Mouse (Mus musculus) heart, postnatal 0 days (tissue): Measurements from ENCODE around the gene Exoc5. TPM values are rescaled to one million over a fixed set of nuclear protein-coding genes. Genes with fewer than 3 reads are reported as not detected.

Experiments
- ATAC-seq: fragments of 200-750 bp; cut with Nextera tagmentation; 2 replicates; pipeline ENCODE4 v1.8.0; 2017; ENCODE audit warnings: low read depth, moderate number of reproducible peaks, moderate library complexity; ENCODE audit not compliant: insufficient read depth
- DNase-seq: peaks from one replicate; pipeline ENCODE4 v3.0.0-alpha.2; 2016; ENCODE audit warnings: low spot score
- H3K27ac ChIP-seq: fragments of 300-500 bp; sonication (generic); 2 replicates; pipeline ENCODE4 v1.5.1; 2014; ENCODE audit warnings: low read depth, mild to moderate bottlenecking
- H3K27me3 ChIP-seq: fragments of 300-500 bp; sonication (generic); 2 replicates; pipeline ENCODE4 v1.6.1; 2014; ENCODE audit warnings: low read length, mixed read lengths; ENCODE audit not compliant: control insufficient read depth, insufficient read depth
- H3K36me3 ChIP-seq: fragments of 300-500 bp; sonication (generic); replicated peaks from 2 replicates; pipeline ENCODE4 v1.6.1; 2014; ENCODE audit warnings: low read length, mixed read lengths; ENCODE audit not compliant: control insufficient read depth, insufficient read depth
- H3K4me1 ChIP-seq: fragments of 300-500 bp; sonication (generic); 2 replicates; pipeline ENCODE4 v1.6.1; 2014; ENCODE audit warnings: antibody characterized with exemption; ENCODE audit not compliant: control insufficient read depth, insufficient read depth
- H3K4me2 ChIP-seq: fragments of 300-500 bp; sonication (generic); 2 replicates; pipeline ENCODE4 v1.6.1; 2014; ENCODE audit warnings: low read depth, mild to moderate bottlenecking, low read length, moderate library complexity
- H3K4me3 ChIP-seq: fragments of 300-500 bp; sonication (generic); 2 replicates; pipeline ENCODE4 v1.5.1; 2014; ENCODE audit warnings: low read depth, low read length
- H3K9ac ChIP-seq: fragments of 300-500 bp; sonication (generic); replicated peaks from 2 replicates; pipeline ENCODE4 v1.6.1; 2014; ENCODE audit warnings: low read depth, low read length, mixed read lengths
- H3K9me3 ChIP-seq: fragments of 300-500 bp; sonication (generic); replicated peaks from 2 replicates; pipeline ENCODE4 v1.6.1; 2016; ENCODE audit warnings: low read length; ENCODE audit not compliant: control insufficient read depth
- CTCF ChIP-seq: IDR thresholded peaks from 2 replicates; pipeline ENCODE4 v1.5.1; 2016; ENCODE audit warnings: antibody characterized with exemption, control low read depth, low read depth
- EP300 ChIP-seq: IDR thresholded peaks from 2 replicates; pipeline ENCODE4 v1.6.1; 2016; ENCODE audit warnings: antibody characterized with exemption, low read depth
- whole genome bisulfite sequencing: fragments of 180-500 bp; shearing (Covaris S2); extraction: QIAGEN DNeasy Blood & Tissue Kit; methylation state at CpG from one replicate; pipeline ENCODE4 v1.1.7; 2014; 5-methylcytosine and 5-hydroxymethylcytosine counted together
- polyA plus RNA-seq: library from polyadenylated mRNA; unstranded; fragments of >200 nt; fragmentation: Nextera tagmentation; extraction: Ambion mirVana; gene quantifications from 2 replicates; pipeline ENCODE4 v1.2.1, GENCODE M21; 2015
- total RNA-seq: library from RNA; depleted of rRNA; stranded (reverse); fragments of >200 nt; gene quantifications from 2 replicates; pipeline ENCODE4 v1.2.3, GENCODE M21; 2014; ENCODE audit warnings: low replicate concordance

Gene Exoc5
- total and polyA plus RNA-seq, 2 experiments from 2014 or later = 22.9 to 35.0 TPM

GRCm38 (mm10) chr14:49027779-49028368 is 38.6 kb downstream of the Exoc5 start:
- Histone ChIP-seq H3K4me2 (no peak overlapping the region), H3K4me1 (no peaks in the 10 kb centered on the region), H3K4me3 (no peak overlapping the region), H3K9ac (no peak overlapping the region), H3K27ac (no peak overlapping the region), H3K9me3 (0 out of 2 replicates have a peak, but pooled peaks cover 4% of the 10 kb centered on the region), H3K27me3 (no peaks in the 10 kb centered on the region), H3K36me3 (peaks cover 23% of the 10 kb centered on the region)
- 87% methylated on average over 3 of the region's 3 CpGs for WGBS
- TF ChIP-seq CTCF (peak; percentile 21; the same call in 1 of the 2 replicates), EP300 (no peak)
- no peak for DNase-seq
- ATAC-seq = no peak

- ATAC-seq = no peak
Observed at GRCm38 (mm10) chr14:49027040-49027778, 39.2 kb downstream of the Exoc5 start.

GRCm38 (mm10) chr14:49019765-49020164 is 46.7 kb downstream of the Exoc5 start:
- TF ChIP-seq CTCF = no peak
- TF ChIP-seq EP300 = no peak
- ATAC-seq (no peak), DNase-seq (no peak)
- Histone ChIP-seq H3K9me3 (no peaks in the 10 kb centered on the region), H3K9ac (no peak overlapping the region), H3K36me3 (peaks cover 29% of the 10 kb centered on the region), H3K4me2 (no peak overlapping the region), H3K27ac (no peak overlapping the region), H3K4me3 (no peak overlapping the region), H3K4me1 (no peaks in the 10 kb centered on the region), H3K27me3 (no peaks in the 10 kb centered on the region)
- WGBS = 86% methylated on average over 5 of the region's 5 CpGs

More at GRCm38 (mm10) chr14:49027040-49027778, 39.2 kb downstream of the Exoc5 start:
- no peak for DNase-seq
- TF ChIP-seq EP300 (no peak), CTCF (no peak)
- H3K9ac ChIP-seq = no peak overlapping the region
- no peak overlapping the region for H3K27ac ChIP-seq
- H3K4me1 ChIP-seq = no peaks in the 10 kb centered on the region
- WGBS = 76% methylated on average over 6 of the region's 6 CpGs
- no peak overlapping the region for H3K4me2 ChIP-seq
- peaks cover 25% of the 10 kb centered on the region for H3K36me3 ChIP-seq
- H3K9me3 ChIP-seq = 0 out of 2 replicates have a peak, but pooled peaks cover 4% of the 10 kb centered on the region
- H3K27me3 ChIP-seq = no peaks in the 10 kb centered on the region
- no peak overlapping the region for H3K4me3 ChIP-seq

GRCm38 (mm10) chr14:49008399-49009189 is 57.9 kb downstream of the Exoc5 start:
- Histone ChIP-seq H3K36me3 (0 out of 2 replicates have a peak, but pooled peaks cover 5% of the 10 kb centered on the region), H3K4me1 (no peaks in the 10 kb centered on the region), H3K27ac (no peak overlapping the region), H3K4me2 (no peak overlapping the region), H3K4me3 (no peak overlapping the region), H3K9me3 (no peaks in the 10 kb centered on the region), H3K27me3 (no peaks in the 10 kb centered on the region), H3K9ac (no peak overlapping the region)
- ATAC-seq (no peak), DNase-seq (no peak)
- WGBS = 96% methylated on average over 2 of the region's 2 CpGs
- TF ChIP-seq EP300 = no peak
- no peak for TF ChIP-seq CTCF

GRCm38 (mm10) chr14:49007979-49008378 is 58.5 kb downstream of the Exoc5 start:
- 87% methylated on average over 2 of the region's 2 CpGs for WGBS
- 0 out of 2 replicates have a peak, but pooled peaks cover 5% of the 10 kb centered on the region for H3K36me3 ChIP-seq
- H3K27ac ChIP-seq = no peak overlapping the region
- no peaks in the 10 kb centered on the region for H3K9me3 ChIP-seq
- H3K9ac ChIP-seq = no peak overlapping the region
- no peak overlapping the region for H3K4me2 ChIP-seq
- TF ChIP-seq EP300 (no peak), CTCF (no peak)
- no peaks in the 10 kb centered on the region for H3K4me1 ChIP-seq
- no peak for ATAC-seq
- no peak for DNase-seq
- H3K27me3 ChIP-seq = no peaks in the 10 kb centered on the region
- no peak overlapping the region for H3K4me3 ChIP-seq
